Mouse (Mus musculus): ENCODE results near the gene Gpam.

Gene Gpam

DNA sequence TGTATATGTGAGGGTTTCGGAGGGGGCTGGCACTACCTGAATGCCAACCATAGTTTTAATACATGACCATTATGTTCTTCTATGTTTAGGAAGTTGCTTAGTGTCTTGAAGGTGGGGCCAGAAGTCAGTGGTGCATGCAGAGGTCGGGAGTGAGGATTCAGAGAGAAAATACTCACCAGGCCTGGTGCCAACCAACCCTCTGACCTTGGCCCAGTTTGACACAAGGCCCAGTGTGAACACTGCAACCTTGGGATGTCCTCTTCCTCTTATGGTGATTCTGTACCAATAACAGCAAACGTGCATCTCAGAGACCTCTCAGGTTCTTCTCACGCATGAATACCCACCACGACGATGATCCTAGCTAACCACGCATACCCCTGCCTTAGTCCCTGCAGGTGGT, 11.5 kb upstream of the Gpam start:
- no peak for DNase-seq (ENCODE audit: low spot score in 2 of 2)

GRCm38 (mm10) chr19:55137884-55138283, 10.8 kb upstream of the Gpam start:
- no peak for DNase-seq (ENCODE audit: low spot score in 2 of 2)

- DNase-seq (ENCODE audit: low spot score in 2 of 2): no peak
These were observed 9.8 kb upstream of the Gpam start for GRCm38 (mm10) chr19:55136693-55137427.

DNA sequence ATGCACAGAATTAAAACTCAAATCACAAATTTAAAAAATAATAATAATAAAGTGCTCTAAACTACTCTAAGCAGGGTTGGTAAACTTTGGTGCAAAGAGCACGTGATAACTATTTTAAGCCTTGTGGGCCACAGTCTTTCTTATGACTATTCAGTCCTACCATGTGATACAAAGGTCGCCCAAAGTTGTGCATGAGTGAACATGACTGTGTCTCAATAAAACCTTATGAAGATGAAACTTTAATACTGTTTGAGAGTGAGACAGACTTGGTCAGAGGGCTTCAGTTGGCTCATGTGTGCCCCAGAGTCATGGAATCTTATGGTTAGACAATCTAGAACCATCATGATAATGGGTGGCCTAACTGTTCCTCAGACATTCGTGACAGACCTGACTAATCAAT, 8.9 kb upstream of the Gpam start:
- no peak for DNase-seq (ENCODE audit: low spot score in 2 of 2)

DNA sequence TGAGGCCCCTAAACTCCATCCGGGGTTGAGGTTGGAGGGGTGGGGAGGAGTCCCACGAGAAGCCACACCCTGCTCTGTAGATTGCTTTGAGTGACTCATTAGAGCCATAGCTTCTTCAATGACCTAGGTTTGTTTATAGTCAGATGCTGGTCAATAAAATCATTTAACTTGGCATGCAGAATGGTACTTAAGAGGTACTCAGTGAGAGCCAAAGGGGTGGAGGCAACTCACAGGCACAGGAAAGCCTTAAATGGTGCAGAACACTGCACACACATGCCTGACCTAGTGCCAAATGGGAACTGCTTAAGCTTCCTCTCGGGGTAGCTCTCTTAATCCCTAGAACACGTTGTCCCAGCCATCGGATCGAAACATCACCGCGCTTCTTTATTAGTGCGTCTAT, 7.5 kb upstream of the Gpam start:
- DNase-seq (ENCODE audit: low spot score in 2 of 2): no peak

- no peak for DNase-seq (ENCODE audit: low spot score in 2 of 2)
These were observed 5.4 kb upstream of the Gpam start for GRCm38 (mm10) chr19:55132476-55132875.

DNA sequence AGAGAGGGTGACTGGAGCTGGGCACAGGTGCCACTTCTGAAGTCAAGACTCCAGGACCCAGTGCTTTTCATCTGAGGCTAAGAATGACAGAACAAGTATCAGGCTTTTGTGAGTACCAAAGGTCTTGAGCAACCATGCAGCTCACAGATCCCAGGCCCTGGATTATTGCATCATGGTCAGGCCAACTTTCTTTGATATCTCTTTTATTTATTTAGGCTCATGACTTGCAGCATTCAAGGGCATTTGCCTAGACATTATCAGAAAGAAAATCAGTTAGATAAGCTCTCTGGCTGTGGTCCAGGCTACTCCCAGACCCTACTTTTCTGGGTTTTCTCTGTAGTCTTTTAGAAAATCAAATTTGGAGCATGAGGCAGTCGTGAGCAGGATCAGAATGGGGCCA, 4.7 kb upstream of the Gpam start:
- DNase-seq (ENCODE audit: low spot score in 2 of 2): no peak

GRCm38 (mm10) chr19:55128469-55128868, 1.4 kb upstream of the Gpam start:
- DNase-seq (ENCODE audit: low spot score in 2 of 2): no peak

- DNase-seq (ENCODE audit: low spot score in 2 of 2): no peak
These were observed 1.6 kb downstream of the Gpam start for GRCm38 (mm10) chr19:55125456-55125855.

DNA sequence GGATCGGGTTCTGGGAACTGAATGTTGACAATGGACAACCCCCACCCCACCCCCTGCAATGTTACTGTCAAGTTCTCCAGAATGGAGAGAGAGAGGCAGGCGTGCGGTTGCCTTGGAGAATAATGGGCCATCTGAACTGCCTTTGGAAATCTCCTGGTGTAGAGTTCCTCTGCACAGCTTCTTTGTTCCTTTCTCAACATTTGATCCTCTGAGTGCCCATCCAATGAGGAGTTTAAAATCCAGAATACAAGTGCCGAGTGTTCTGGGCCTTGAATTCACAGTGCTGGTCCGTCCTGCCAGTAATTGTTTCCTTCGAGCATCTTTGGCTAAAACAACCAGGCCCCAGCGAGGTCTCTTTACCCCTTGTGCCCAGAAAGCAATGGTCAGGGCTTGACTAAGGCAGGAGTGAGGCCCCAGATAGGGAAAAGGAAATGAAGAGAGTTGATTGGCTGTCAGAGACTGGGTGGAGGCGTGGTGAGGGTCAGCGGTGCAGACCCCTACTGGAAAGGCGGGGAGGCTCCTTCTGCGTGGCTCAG, 4.0 kb downstream of the Gpam start:
- DNase-seq (ENCODE audit: low spot score in 2 of 2): no peak

DNA sequence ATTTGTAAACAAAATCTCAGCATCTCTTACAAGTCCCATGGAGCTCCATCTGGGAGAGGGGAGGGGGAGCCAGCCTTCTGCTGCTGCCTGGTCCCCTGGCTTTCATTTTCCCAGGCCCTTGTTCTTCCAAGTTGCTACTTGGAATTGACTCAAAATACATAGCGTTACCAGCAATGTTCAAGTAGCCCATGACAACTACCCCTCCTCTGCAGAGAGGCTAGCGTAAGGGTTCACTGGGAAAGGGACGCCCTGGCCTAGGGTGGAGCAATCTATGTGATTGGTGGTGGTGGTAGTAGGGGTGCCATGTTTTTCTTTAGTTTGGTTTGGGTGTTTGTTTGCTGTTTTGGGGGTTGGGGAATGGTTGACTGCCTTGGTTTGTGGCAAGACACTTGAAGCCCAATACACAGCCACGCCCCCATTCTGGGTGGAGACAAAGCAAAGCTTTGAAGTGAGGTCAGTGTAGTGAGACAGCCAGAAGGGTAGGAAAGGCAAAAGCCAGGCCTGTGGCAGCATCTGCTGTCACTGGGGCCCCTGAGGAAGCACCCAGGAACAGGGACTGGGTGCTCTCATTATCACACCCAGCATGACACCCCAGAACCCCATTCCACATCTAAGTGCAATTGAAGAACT, 4.6 kb downstream of the Gpam start:
- DNase-seq (ENCODE audit: low spot score in 2 of 2): no peak

- no peak for DNase-seq (ENCODE audit: low spot score in 2 of 2)
These were observed 5.2 kb downstream of the Gpam start for GRCm38 (mm10) chr19:55121836-55122235.

- no peak for DNase-seq (ENCODE audit: low spot score in 2 of 2)
These were observed 6.4 kb downstream of the Gpam start for GRCm38 (mm10) chr19:55120518-55121244.

DNA sequence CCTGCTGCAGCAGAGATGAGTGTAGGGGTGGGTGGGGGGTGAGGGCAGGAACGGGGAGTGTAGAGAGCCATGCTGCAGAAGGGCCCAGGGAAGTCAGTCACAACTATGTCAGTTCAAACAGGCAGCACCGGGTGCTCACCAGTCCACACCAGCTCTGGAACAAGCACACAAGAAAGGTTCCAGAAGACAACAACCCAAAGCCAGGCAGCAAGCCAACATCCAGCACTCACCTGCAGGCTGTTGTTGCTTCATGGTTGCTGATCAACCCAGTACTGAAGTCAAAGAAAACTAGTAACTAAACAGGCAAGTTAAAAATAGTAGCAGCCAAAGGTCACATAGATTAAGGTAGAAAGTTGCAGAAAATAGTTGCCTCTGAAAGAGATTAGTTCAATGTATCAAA, 7.5 kb downstream of the Gpam start:
- DNase-seq (ENCODE audit: low spot score in 2 of 2): no peak

GRCm38 (mm10) chr19:55117991-55118390, 9.0 kb downstream of the Gpam start:
- no peak for DNase-seq (ENCODE audit: low spot score in 2 of 2)

DNA sequence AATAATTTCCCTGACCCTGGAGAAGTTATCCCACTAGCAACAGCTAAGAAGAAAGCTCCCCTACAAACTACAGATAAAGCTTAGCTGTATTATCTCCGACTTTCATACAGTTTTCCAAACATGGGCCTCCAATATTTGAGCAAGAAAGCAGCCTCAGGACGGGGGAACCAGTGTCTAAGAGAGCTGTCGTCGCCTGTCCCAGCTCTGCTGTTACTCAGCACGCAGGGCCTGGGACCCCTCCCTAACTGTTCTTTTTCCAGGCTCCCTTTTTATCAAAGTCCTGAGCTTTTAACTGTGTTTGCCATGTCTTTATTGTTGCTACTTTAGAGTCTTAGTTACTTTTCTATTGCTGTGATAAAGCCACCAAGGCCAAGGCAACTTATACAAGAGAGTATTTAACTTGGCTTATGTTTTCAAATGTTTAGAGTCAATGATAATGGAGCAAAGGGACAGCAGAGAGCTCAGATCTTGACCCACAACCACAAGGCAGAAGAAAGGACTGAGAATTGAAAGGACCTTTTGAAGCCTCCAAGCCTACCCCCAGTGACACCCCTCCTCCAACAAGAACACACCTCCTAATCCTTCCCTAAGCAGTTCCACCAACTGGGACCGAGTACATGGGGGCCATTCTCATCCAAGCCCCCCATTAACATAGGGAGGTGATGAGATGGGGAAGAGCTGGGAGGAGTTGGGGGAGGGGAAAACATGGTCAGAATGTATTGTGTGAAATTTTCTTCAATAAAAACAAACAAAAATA, 9.8 kb downstream of the Gpam start:
- DNase-seq (ENCODE audit: low spot score in 2 of 2): no peak

GRCm38 (mm10) chr19:55115532-55115931, 11.5 kb downstream of the Gpam start:
- no peak for DNase-seq (ENCODE audit: low spot score in 2 of 2)

GRCm38 (mm10) chr19:55114825-55115395, 12.1 kb downstream of the Gpam start:
- no peak for DNase-seq (ENCODE audit: low spot score in 2 of 2)

GRCm38 (mm10) chr19:55107896-55108295, 19.1 kb downstream of the Gpam start:
- no peak for DNase-seq (ENCODE audit: low spot score in 2 of 2)

DNA sequence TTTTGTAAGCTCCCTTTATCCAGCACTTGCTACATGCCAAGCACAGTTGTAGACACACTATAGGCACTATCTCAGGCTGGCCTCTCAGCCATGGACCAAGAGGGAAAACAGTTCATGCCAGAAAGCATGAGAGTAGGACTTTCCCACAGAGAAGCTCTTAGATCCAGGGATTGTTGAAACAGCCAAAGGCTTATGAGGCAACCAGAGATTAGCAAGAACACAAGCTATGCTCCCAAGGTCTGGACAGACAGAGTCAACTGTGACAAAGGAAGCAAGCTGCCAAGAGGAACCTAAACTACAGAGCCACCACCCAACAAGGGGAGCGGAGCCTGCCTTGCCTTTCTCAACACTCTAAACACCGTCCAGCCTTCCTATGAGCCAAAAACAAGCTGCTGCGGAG, 21.1 kb downstream of the Gpam start:
- no peak for DNase-seq (ENCODE audit: low spot score in 2 of 2)

DNA sequence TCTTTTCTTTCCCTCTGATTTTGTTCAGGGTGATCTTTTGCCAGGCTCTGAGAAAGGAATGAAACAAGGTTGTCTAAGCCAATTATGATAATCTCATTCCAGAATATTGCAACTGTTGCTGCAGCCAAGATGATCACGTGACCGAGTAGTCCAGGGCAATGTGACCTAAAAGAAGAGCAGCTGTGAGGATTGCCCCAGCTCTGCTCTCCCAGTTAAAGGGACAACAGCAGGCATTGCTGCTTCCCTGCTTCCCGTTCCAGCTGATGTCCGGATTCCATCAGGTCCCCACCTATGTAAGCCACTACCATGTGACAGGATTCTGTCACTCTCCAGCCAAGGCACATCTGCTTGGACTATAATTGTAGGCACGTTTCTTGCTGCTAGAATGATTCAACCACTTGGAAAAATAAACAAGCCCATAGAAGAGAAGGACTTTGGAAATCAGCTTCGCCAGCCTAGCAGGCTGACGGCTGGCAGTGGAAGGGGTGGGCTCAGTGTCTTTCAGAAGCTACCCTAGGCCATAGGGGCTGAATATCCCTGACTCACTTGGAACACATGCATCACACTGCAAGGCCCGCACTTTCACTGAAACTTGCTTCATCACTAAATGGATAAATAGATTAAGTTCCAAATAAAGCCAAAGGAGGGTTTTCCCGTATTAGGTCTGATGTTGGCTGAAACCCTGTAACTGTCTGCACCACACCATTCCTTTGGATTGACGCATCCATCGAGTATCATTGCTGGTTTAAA, 23.8 kb downstream of the Gpam start:
- no peak for DNase-seq (ENCODE audit: low spot score in 2 of 2)

Measured in frontal cortex, postnatal 14 days (tissue).